Mouse (Mus musculus): Measurements from ENCODE around the gene Irgm1. TPM values are rescaled to one million over a fixed set of nuclear protein-coding genes. Genes with fewer than 3 reads are reported as not detected.

The Irgm1 gene
- total RNA-seq, 1 experiment from 2014 or later: 82.9 TPM

GRCm38 (mm10) chr11:48817794-48818193 is 53.7 kb downstream of the Irgm1 start:
- ATAC-seq (ENCODE audit: extremely low read depth, insufficient number of reproducible peaks, low FRiP score, poor library complexity, severe bottlenecking): no peak

GRCm38 (mm10) chr11:48816800-48817665 is 54.5 kb downstream of the Irgm1 start, which contains the start of gene Trim41:
Trim41 (minus strand) TSS chr11:48817353.
- ATAC-seq (ENCODE audit: extremely low read depth, insufficient number of reproducible peaks, low FRiP score, poor library complexity, severe bottlenecking): peak; percentile 79

GRCm38 (mm10) chr11:48816281-48816781 is 55.2 kb downstream of the Irgm1 start:
- no peak for ATAC-seq (ENCODE audit: extremely low read depth, insufficient number of reproducible peaks, low FRiP score, poor library complexity, severe bottlenecking)

- ATAC-seq (ENCODE audit: extremely low read depth, insufficient number of reproducible peaks, low FRiP score, poor library complexity, severe bottlenecking): no peak
Measured at GRCm38 (mm10) chr11:48815851-48816250, 55.6 kb downstream of the Irgm1 start.

GRCm38 (mm10) chr11:48813782-48814181 is 57.7 kb downstream of the Irgm1 start:
- ATAC-seq (ENCODE audit: extremely low read depth, insufficient number of reproducible peaks, low FRiP score, poor library complexity, severe bottlenecking): no peak

Other genes starting within 250 kb of the Irgm1 start
- gene Rack1, start 71.4 kb downstream of the Irgm1 start, total RNA-seq (2017): 756 and 779 TPM in 2 replicates
- 90.7 and 108 TPM in 2 replicates for gene Trim41, start 54.3 kb downstream of the Irgm1 start, total RNA-seq (2017)
- gene Trim7, start 45.5 kb downstream of the Irgm1 start, total RNA-seq (2017): 167 and 205 TPM in 2 replicates
- 4.2 and 8.0 TPM in 2 replicates for gene Gm12184, start 45.0 kb downstream of the Irgm1 start, total RNA-seq (2017)
- gene Gm5431, start 30.5 kb upstream of the Irgm1 start, total RNA-seq (2017): 3.7 and 4.3 TPM in 2 replicates
- 80.9 and 92.3 TPM in 2 replicates for gene Psme2b, start 74.5 kb upstream of the Irgm1 start, total RNA-seq (2017)
- 0.74 and 0.81 TPM in 2 replicates for gene Olfr56, start 107.2 kb upstream of the Irgm1 start, total RNA-seq (2017)
- gene 9930111J21Rik1, start 107.7 kb upstream of the Irgm1 start, total RNA-seq (2017): 94.0 and 96.4 TPM in 2 replicates
- 1.5 and 2.3 TPM in 2 replicates for gene Gm12185, start 120.5 kb upstream of the Irgm1 start, total RNA-seq (2017)
- 8.7 and 11.8 TPM in 2 replicates for gene Tgtp1, start 122.5 kb upstream of the Irgm1 start, total RNA-seq (2017)
- gene 9930111J21Rik2, start 179.6 kb upstream of the Irgm1 start, total RNA-seq (2017): 335 and 370 TPM in 2 replicates
- 76.6 and 92.3 TPM in 2 replicates for gene Tgtp2, start 192.5 kb upstream of the Irgm1 start, total RNA-seq (2017)
- gene Ifi47, start 204.9 kb upstream of the Irgm1 start, total RNA-seq (2017): 36.2 and 38.1 TPM in 2 replicates
- gene Olfr1396, start 243.2 kb upstream of the Irgm1 start, total RNA-seq (2017): not detected in 2 replicates